8 mouse cellular contexts compared by ENCODE assay signal in genomic region chr6:125088561-125089321, GRCm38 (mm10). TPM values are rescaled to one million over a fixed set of nuclear protein-coding genes. Genes with fewer than 3 reads are reported as not detected.
DNase-seq lines count a peak whose midpoint lies in the region; ATAC-seq and TF ChIP-seq lines count a peak whose summit lies in the region.

No protein-coding gene starts in this region.

- peak overlapping the region; percentile 16; the same call in 1 of the 2 replicates for H3K4me2 ChIP-seq in forebrain, embryonic 14.5 days (ENCODE audit: low read length)
- peak overlapping the region; percentile 68 for H3K4me2 ChIP-seq in liver, postnatal 0 days (ENCODE audit: low read depth, low read length)
- H3K4me2 ChIP-seq in neural tube, embryonic 14.5 days (ENCODE audit: low read depth, low read length): peak overlapping the region; percentile 44; the same call in 1 of the 2 replicates

- intact Hi-C loops in heart, postnatal 10 days (cut with DNase I): no loop called here

- TF ChIP-seq EP300 in MEL (IDR thresholded peaks at IDR 0.05; ENCODE audit: low read depth in 1 of 2, low read length in 2 of 2): no peak
- no peak for TF ChIP-seq EP300 in liver, postnatal 0 days (IDR thresholded peaks at IDR 0.05; ENCODE audit: low read depth)

- TF ChIP-seq RAD21 in MEL (IDR thresholded peaks at IDR 0.05; ENCODE audit: low read depth, low read length): no peak

- TF ChIP-seq POLR2A in MEL (IDR thresholded peaks at IDR 0.05; ENCODE audit: control insufficient read depth in 1 of 2, insufficient read depth in 1 of 2, low read depth in 1 of 2, low read length in 2 of 2, poor library complexity in 1 of 2): peak; percentile 17 to 42; a peak in 1 of 4 replicates

- 0 out of 4 replicates have a peak overlapping the region, but pooled peaks of 1 of the 2 experiments have one; percentile 1 for H3K4me3 ChIP-seq in MEL (ENCODE audit: control insufficient read depth in 1 of 2, insufficient read depth in 1 of 2, low read depth in 2 of 2, low read length in 2 of 2)
- H3K4me3 ChIP-seq in forebrain, embryonic 14.5 days (ENCODE audit: low read depth, low read length): no peak overlapping the region
- peak overlapping the region; percentile 30 for H3K4me3 ChIP-seq in liver, postnatal 0 days (ENCODE audit: low read depth, low read length)
- H3K4me3 ChIP-seq in neural tube, embryonic 14.5 days (ENCODE audit: low read depth, low read length): no peak overlapping the region

- peak overlapping the region; percentile 58 for H3K27ac ChIP-seq in MEL (ENCODE audit: control insufficient read depth, low read depth, low read length)
- peak overlapping the region; percentile 95 for H3K27ac ChIP-seq in forebrain, embryonic 14.5 days (ENCODE audit: low read depth, low read length)
- peak overlapping the region; percentile 86 for H3K27ac ChIP-seq in liver, postnatal 0 days (ENCODE audit: low read depth)
- H3K27ac ChIP-seq in neural tube, embryonic 14.5 days (ENCODE audit: low read depth, low read length): peak overlapping the region; percentile 92

- H3K9ac ChIP-seq in MEL (ENCODE audit: control insufficient read depth, low read depth, low read length, poor library complexity, severe bottlenecking): peak overlapping the region; percentile 56
- peak overlapping the region; percentile 33; the same call in 1 of the 2 replicates for H3K9ac ChIP-seq in forebrain, embryonic 14.5 days (ENCODE audit: low read length)
- no peak overlapping the region; the same call in 1 of the 2 replicates for H3K9ac ChIP-seq in liver, postnatal 0 days (replicated peaks)
- H3K9ac ChIP-seq in neural tube, embryonic 14.5 days (replicated peaks; ENCODE audit: low read depth, low read length): peak overlapping the region; percentile 37; the same call in 1 of the 2 replicates

- H3K36me3 ChIP-seq in MEL (ENCODE audit: control insufficient read depth in 1 of 2, insufficient read depth in 2 of 2, low read length in 2 of 2): peaks cover 0 to 14% of the 10 kb centered on the region in 2 experiments; a peak in 2 of 4 replicates
- no peaks in the 10 kb centered on the region for H3K36me3 ChIP-seq in forebrain, embryonic 14.5 days (ENCODE audit: control insufficient read depth, insufficient read depth, low read length)
- no peaks in the 10 kb centered on the region for H3K36me3 ChIP-seq in liver, postnatal 0 days (replicated peaks; ENCODE audit: insufficient read depth, low read length)
- H3K36me3 ChIP-seq in neural tube, embryonic 14.5 days (ENCODE audit: control insufficient read depth, insufficient read depth, low read length): no peaks in the 10 kb centered on the region

- no peaks in the 10 kb centered on the region for H3K27me3 ChIP-seq in MEL (ENCODE audit: control insufficient read depth in 1 of 2, insufficient read depth in 2 of 2, low read length in 2 of 2)
- no peaks in the 10 kb centered on the region for H3K27me3 ChIP-seq in forebrain, embryonic 14.5 days (replicated peaks; ENCODE audit: control insufficient read depth, insufficient read depth, low read length)
- no peaks in the 10 kb centered on the region for H3K27me3 ChIP-seq in liver, postnatal 0 days (ENCODE audit: insufficient read depth, low read length)
- H3K27me3 ChIP-seq in neural tube, embryonic 14.5 days (ENCODE audit: control insufficient read depth, insufficient read depth, low read length): no peaks in the 10 kb centered on the region

- peaks cover 5 to 15% of the 10 kb centered on the region in 2 experiments for H3K4me1 ChIP-seq in MEL (ENCODE audit: control insufficient read depth in 1 of 2, insufficient read depth in 2 of 2, low read length in 2 of 2)
- H3K4me1 ChIP-seq in forebrain, embryonic 14.5 days (ENCODE audit: control insufficient read depth, insufficient read depth, low read length): peaks cover 13% of the 10 kb centered on the region
- H3K4me1 ChIP-seq in liver, postnatal 0 days (ENCODE audit: insufficient read depth): peaks cover 30% of the 10 kb centered on the region
- H3K4me1 ChIP-seq in neural tube, embryonic 14.5 days (ENCODE audit: control insufficient read depth, insufficient read depth, low read length): peaks cover 20% of the 10 kb centered on the region

- ATAC-seq in forebrain, embryonic 14.5 days: peak; percentile 76
- ATAC-seq in liver, postnatal 0 days: peak; percentile 71
- peak; percentile 81 for ATAC-seq in neural tube, embryonic 14.5 days (ENCODE audit: low read depth)

- WGBS in forebrain, embryonic 14.5 days: 3% methylated on average over 19 of the region's 20 CpGs
- WGBS in liver, postnatal 0 days (ENCODE audit: insufficient replicate concordance): 6% methylated on average over 19 of the region's 20 CpGs
- under 1% methylated on average over 17 of the region's 20 CpGs for WGBS in neural tube, embryonic 14.5 days

- TF ChIP-seq CTCF in MEL (IDR thresholded peaks at IDR 0.05 in 2 of 3, conservative IDR thresholded peaks at IDR 0.05 in 1 of 3; ENCODE audit: control insufficient read depth in 1 of 3, insufficient read depth in 1 of 3, low read depth in 2 of 3, low read length in 3 of 3, poor library complexity in 1 of 3, severe bottlenecking in 1 of 3): 0 out of 6 replicates have a peak, but pooled peaks of 1 of the 3 experiments have one; percentile 3
- TF ChIP-seq CTCF in liver, postnatal 0 days (IDR thresholded peaks at IDR 0.05; ENCODE audit: low read depth): peak; percentile 46

- no peaks in the 10 kb centered on the region; the same call in 1 of the 2 replicates for H3K79me2 ChIP-seq in MEL (ENCODE audit: control insufficient read depth, insufficient read depth, low read length, poor library complexity)

- peak; percentile 84 for DNase-seq in MEL (ENCODE audit: low read depth, low spot score)
- peak; percentile 71 to 77 for DNase-seq in cerebellum, adult 18-20 months
- DNase-seq in forebrain, embryonic 14.5 days (ENCODE audit: low spot score): peak; percentile 91
- peak; percentile 84 for DNase-seq in heart, postnatal 10 days
- peak; percentile 89 to 93 for DNase-seq in kidney, postnatal 4 days
- peak; percentile 75 for DNase-seq in liver, postnatal 0 days
- peak; percentile 50 to 65 for DNase-seq in urinary bladder, adult 18-20 months (ENCODE audit: low spot score in 2 of 2)

- no peaks in the 10 kb centered on the region for H3K9me3 ChIP-seq in MEL (replicated peaks; ENCODE audit: insufficient read depth, low read length)
- no peaks in the 10 kb centered on the region for H3K9me3 ChIP-seq in forebrain, embryonic 14.5 days (replicated peaks; ENCODE audit: control insufficient read depth, low read length)
- no peaks in the 10 kb centered on the region for H3K9me3 ChIP-seq in liver, postnatal 0 days (ENCODE audit: low read length)
- H3K9me3 ChIP-seq in neural tube, embryonic 14.5 days (ENCODE audit: control insufficient read depth, low read length): no peaks in the 10 kb centered on the region

TF ChIP-seq in MEL, 35 proteins besides CTCF, POLR2A, EP300 and RAD21 (continues in another document):
- TF ChIP-seq BHLHE40 (IDR thresholded peaks at IDR 0.05; ENCODE audit: borderline replicate concordance, low read depth, low read length): peak; percentile 28; the same call in 1 of the 2 replicates

RNA-seq across cellular contexts. Expression of gene Chd4, which starts 7.0 kb away (rescaled TPM):
- total RNA-seq in MEL (2012; rRNA removed): 173 and 193 TPM in 2 replicates
- polyA plus RNA-seq in MEL (2012; ENCODE audit: insufficient read depth in 1 of 2, insufficient read length in 2 of 2, low read depth in 1 of 2, low replicate concordance in 2 of 2, missing spikeins in 1 of 2): 100 to 1,000 TPM in 1 of 2 experiments, 10 to 100 TPM in 1; 93.0 to 232 TPM
- polyA plus RNA-seq in forebrain, embryonic 14.5 days (2014; fragmentation: Nextera tagmentation; extraction: Ambion mirVana): 61.1 and 66.1 TPM in 2 replicates
- total RNA-seq in heart, postnatal 10 days (2021): 100 to 1,000 TPM; 170 to 183 TPM
- polyA plus RNA-seq in liver, postnatal 0 days (2015; fragmentation: Nextera tagmentation; extraction: Ambion mirVana): 20.0 and 24.5 TPM in 2 replicates
- polyA plus RNA-seq in neural tube, embryonic 14.5 days (2014; fragmentation: Nextera tagmentation; extraction: Ambion mirVana): 72.1 and 82.2 TPM in 2 replicates

RNA-seq across cellular contexts. Expression of gene Lpar5, which starts 21.0 kb away (rescaled TPM):
- 2.8 and 3.5 TPM in 2 replicates for total RNA-seq in MEL (2012; rRNA removed)
- 10 to 100 TPM in 1 of 2 experiments, not detected in 1; 16.2 TPM for polyA plus RNA-seq in MEL (2012; ENCODE audit: insufficient read depth in 1 of 2, insufficient read length in 2 of 2, low read depth in 1 of 2, low replicate concordance in 2 of 2, missing spikeins in 1 of 2)
- 0.21 and 0.81 TPM in 2 replicates for polyA plus RNA-seq in forebrain, embryonic 14.5 days (2014; fragmentation: Nextera tagmentation; extraction: Ambion mirVana)
- total RNA-seq in heart, postnatal 10 days (2021): under 1 TPM; 0.37 to 0.53 TPM
- polyA plus RNA-seq in liver, postnatal 0 days (2015; fragmentation: Nextera tagmentation; extraction: Ambion mirVana): 0.57 and 0.85 TPM in 2 replicates
- 0.70 and 0.91 TPM in 2 replicates for polyA plus RNA-seq in neural tube, embryonic 14.5 days (2014; fragmentation: Nextera tagmentation; extraction: Ambion mirVana)

RNA-seq across cellular contexts. Expression of gene Acrbp, which starts 39.3 kb away (rescaled TPM):
- total RNA-seq in MEL (2012; rRNA removed): 1.2 and 3.3 TPM in 2 replicates
- 1 to 10 TPM in 1 of 2 experiments, not detected in 1; 5.3 TPM for polyA plus RNA-seq in MEL (2012; ENCODE audit: insufficient read depth in 1 of 2, insufficient read length in 2 of 2, low read depth in 1 of 2, low replicate concordance in 2 of 2, missing spikeins in 1 of 2)
- polyA plus RNA-seq in forebrain, embryonic 14.5 days (2014; fragmentation: Nextera tagmentation; extraction: Ambion mirVana): 10.2 and 14.8 TPM in 2 replicates
- 1 to 10 TPM; 2.1 to 2.8 TPM for total RNA-seq in heart, postnatal 10 days (2021)
- 1.3 and 2.0 TPM in 2 replicates for polyA plus RNA-seq in liver, postnatal 0 days (2015; fragmentation: Nextera tagmentation; extraction: Ambion mirVana)
- polyA plus RNA-seq in neural tube, embryonic 14.5 days (2014; fragmentation: Nextera tagmentation; extraction: Ambion mirVana): 16.8 and 19.8 TPM in 2 replicates

RNA-seq across cellular contexts. Expression of gene Nop2, which starts 43.0 kb away (rescaled TPM):
- total RNA-seq in MEL (2012; rRNA removed): 210 and 263 TPM in 2 replicates
- 100 to 1,000 TPM; 221 to 337 TPM for polyA plus RNA-seq in MEL (2012; ENCODE audit: insufficient read depth in 1 of 2, insufficient read length in 2 of 2, low read depth in 1 of 2, low replicate concordance in 2 of 2, missing spikeins in 1 of 2)
- polyA plus RNA-seq in forebrain, embryonic 14.5 days (2014; fragmentation: Nextera tagmentation; extraction: Ambion mirVana): 46.8 and 52.7 TPM in 2 replicates
- total RNA-seq in heart, postnatal 10 days (2021): 10 to 100 TPM; 23.7 to 25.3 TPM
- 23.2 and 24.8 TPM in 2 replicates for polyA plus RNA-seq in liver, postnatal 0 days (2015; fragmentation: Nextera tagmentation; extraction: Ambion mirVana)
- polyA plus RNA-seq in neural tube, embryonic 14.5 days (2014; fragmentation: Nextera tagmentation; extraction: Ambion mirVana): 45.0 and 49.6 TPM in 2 replicates

RNA-seq across cellular contexts. Expression of gene Ing4, which starts 49.2 kb away (rescaled TPM):
- total RNA-seq in MEL (2012; rRNA removed): 26.3 and 29.5 TPM in 2 replicates
- 10 to 100 TPM in 1 of 2 experiments, not detected in 1; 34.9 TPM for polyA plus RNA-seq in MEL (2012; ENCODE audit: insufficient read depth in 1 of 2, insufficient read length in 2 of 2, low read depth in 1 of 2, low replicate concordance in 2 of 2, missing spikeins in 1 of 2)
- 178 and 181 TPM in 2 replicates for polyA plus RNA-seq in forebrain, embryonic 14.5 days (2014; fragmentation: Nextera tagmentation; extraction: Ambion mirVana)
- total RNA-seq in heart, postnatal 10 days (2021): 10 to 100 TPM; 41.8 to 47.3 TPM
- polyA plus RNA-seq in liver, postnatal 0 days (2015; fragmentation: Nextera tagmentation; extraction: Ambion mirVana): 23.8 and 24.3 TPM in 2 replicates
- polyA plus RNA-seq in neural tube, embryonic 14.5 days (2014; fragmentation: Nextera tagmentation; extraction: Ambion mirVana): 105 and 116 TPM in 2 replicates

Comparison
In these comparisons a context has a peak if more than half of its experiments do, and no peak if none do; other contexts are left out.
1. H3K4me2 ChIP-seq: peak in every context shown above with its lines; median percentile 68 in liver, postnatal 0 days; 44 in neural tube, embryonic 14.5 days; 16 in forebrain, embryonic 14.5 days.